Mouse (Mus musculus) liver, adult 2 months (tissue): ENCODE data around the gene Ppm1l.

ENCODE experiments used
- CTCF ChIP-seq: fragments of 200-500 bp; IDR thresholded peaks from 2 replicates; pipeline ENCODE4 v1.5.1; 2011; ENCODE audit warnings: low read depth, low read length, control low read depth
- POLR2A ChIP-seq: fragments of 200-500 bp; IDR thresholded peaks from 2 replicates; pipeline ENCODE4 v1.6.1; 2011; ENCODE audit warnings: low read length, control low read depth; ENCODE audit not compliant: insufficient read depth; ENCODE audit errors: extremely low read depth

- no peak for TF ChIP-seq POLR2A
- no peak for TF ChIP-seq CTCF
These were observed 26.8 kb upstream of the Ppm1l start for GRCm38 (mm10) chr3:69289833-69290232.
